Mouse (Mus musculus) embryonic facial prominence, embryonic 12.5 days (tissue): ENCODE data around the gene Vmn1r27. TPM values are rescaled to one million over a fixed set of nuclear protein-coding genes. Genes with fewer than 3 reads are reported as not detected.

Experiments
- ATAC-seq: fragments of 200-750 bp; cut with Nextera tagmentation; 2 replicates; pipeline ENCODE4 v1.8.0; 2017; ENCODE audit not compliant: insufficient number of reproducible peaks, insufficient read depth, low FRiP score, low TSS enrichment
- H3K27ac ChIP-seq: fragments of 300-500 bp; sonication (generic); 2 replicates; pipeline ENCODE4 v1.5.1; 2016; ENCODE audit warnings: mild to moderate bottlenecking
- H3K27me3 ChIP-seq: fragments of 300-500 bp; sonication (generic); 2 replicates; pipeline ENCODE4 v1.6.1; 2016; ENCODE audit warnings: mild to moderate bottlenecking, moderate library complexity
- H3K36me3 ChIP-seq: fragments of 300-500 bp; sonication (generic); 2 replicates; pipeline ENCODE4 v1.6.1; 2016; ENCODE audit warnings: mild to moderate bottlenecking
- H3K4me1 ChIP-seq: fragments of 300-500 bp; sonication (generic); 2 replicates; pipeline ENCODE4 v1.6.1; 2016
- H3K4me2 ChIP-seq: fragments of 300-500 bp; sonication (generic); replicated peaks from 2 replicates; pipeline ENCODE4 v1.6.1; 2016; ENCODE audit warnings: mild to moderate bottlenecking, moderate library complexity
- H3K4me3 ChIP-seq: fragments of 300-500 bp; sonication (generic); 2 replicates; pipeline ENCODE4 v1.5.1; 2016; ENCODE audit warnings: mild to moderate bottlenecking
- H3K9ac ChIP-seq: fragments of 300-500 bp; sonication (generic); 2 replicates; pipeline ENCODE4 v1.6.1; 2016; ENCODE audit warnings: mild to moderate bottlenecking, moderate library complexity
- H3K9me3 ChIP-seq: fragments of 300-500 bp; sonication (generic); 2 replicates; pipeline ENCODE4 v1.6.1; 2016; ENCODE audit warnings: mild to moderate bottlenecking, moderate library complexity
- WGBS: fragments of 180-500 bp; shearing (Covaris S2); methylation state at CpG from one replicate; pipeline ENCODE4 v1.1.7; 2016; 5-methylcytosine and 5-hydroxymethylcytosine counted together
- polyA plus RNA-seq: library from polyadenylated mRNA; unstranded; fragments of >200 nt; fragmentation: Nextera tagmentation; extraction: Ambion mirVana; gene quantifications from 2 replicates; pipeline ENCODE4 v1.2.1, GENCODE M21; 2016

Gene Vmn1r27
- polyA plus RNA-seq = not detected in 2 replicates

DNA sequence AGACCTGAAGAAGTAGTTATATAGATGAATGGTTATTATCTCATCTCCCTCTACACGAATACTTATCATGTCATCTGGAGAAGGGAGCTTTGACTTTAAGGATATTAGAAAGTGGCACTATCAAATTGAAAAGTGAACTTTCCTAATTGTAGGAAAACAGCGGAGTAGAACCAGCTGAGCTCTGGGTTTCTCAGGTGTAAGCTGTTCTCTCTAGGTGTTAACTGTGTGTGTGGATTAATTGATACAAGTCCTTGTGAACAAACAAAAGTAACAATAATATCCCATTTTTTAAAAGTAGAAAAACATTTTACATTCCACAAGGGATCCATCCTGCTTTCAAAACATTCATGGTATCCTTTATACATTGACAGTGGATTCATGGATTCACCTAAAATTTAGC, at the start of gene Vmn1r27:
TSS of gene Vmn1r27 (minus strand) at position 101 of the 400 bp plus-strand sequence.
- WGBS = 84% methylated on average over 2 of the region's 2 CpGs

DNA sequence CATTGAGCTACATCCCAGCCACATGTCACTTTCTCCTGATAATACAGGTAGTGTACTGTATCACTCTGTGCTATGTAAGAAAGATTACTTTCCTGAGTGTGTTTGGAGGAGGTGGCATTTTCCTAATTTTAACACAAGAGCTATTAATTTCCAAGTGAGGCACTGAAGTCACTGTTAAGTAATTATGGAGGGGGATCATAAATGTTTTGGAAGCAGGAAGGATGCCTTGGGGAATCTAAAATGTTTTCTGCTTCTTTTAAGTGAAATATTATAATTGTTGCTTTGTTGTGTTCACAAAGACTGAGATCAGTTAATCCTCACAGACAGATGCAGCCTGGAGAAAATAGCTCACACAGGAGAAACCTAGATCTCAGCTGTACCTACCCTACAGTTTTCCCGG, 43.1 kb upstream of the Vmn1r27 start, which contains the start of gene Vmn1r28:
TSS of gene Vmn1r28 (plus strand) at position 301 of the 400 bp plus-strand sequence.
- ATAC-seq = no peak
- no peak within 1 kb of the TSS for H3K4me2 ChIP-seq
- H3K4me1 ChIP-seq = no peaks in the 10 kb centered on the region
- no peak within 1 kb of the TSS for H3K4me3 ChIP-seq
- no peaks in the 10 kb centered on the region for H3K27me3 ChIP-seq
- H3K36me3 ChIP-seq = no peaks in the 10 kb centered on the region
- no peak within 1 kb of the TSS for H3K27ac ChIP-seq
- no peaks in the 10 kb centered on the region for H3K9me3 ChIP-seq
- no peak within 1 kb of the TSS for H3K9ac ChIP-seq
- WGBS = 85% methylated on average over 1 of the region's 1 CpGs

More for the DNA sequence above, at the start of gene Vmn1r27:
- Histone ChIP-seq H3K9ac (no peak within 1 kb of the TSS), H3K27me3 (no peaks in the 10 kb centered on the region), H3K4me1 (no peaks in the 10 kb centered on the region), H3K9me3 (no peaks in the 10 kb centered on the region), H3K4me2 (no peak within 1 kb of the TSS), H3K27ac (no peak within 1 kb of the TSS), H3K4me3 (no peak within 1 kb of the TSS), H3K36me3 (no peaks in the 10 kb centered on the region)
- ATAC-seq = no peak

DNA sequence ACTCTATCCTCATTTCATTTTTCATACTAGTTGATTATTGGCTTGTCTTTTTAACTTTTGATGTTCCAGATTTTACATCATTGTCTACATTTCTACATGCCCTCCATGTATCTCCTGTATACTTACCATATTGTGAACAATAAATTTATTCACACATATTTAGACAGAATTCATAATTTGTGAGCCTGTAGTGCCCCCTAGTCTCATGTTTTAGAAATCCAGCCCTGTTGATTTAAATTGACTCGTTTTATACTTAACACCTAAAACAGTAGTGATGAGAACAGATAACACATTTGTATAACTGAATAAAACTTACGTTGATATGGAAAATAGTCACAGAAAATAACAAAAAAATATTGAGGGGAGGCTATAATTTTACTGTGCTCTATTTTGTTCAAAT, 2.5 kb downstream of the Vmn1r27 start:
- H3K9me3 ChIP-seq = no peaks in the 10 kb centered on the region
- H3K4me1 ChIP-seq = no peaks in the 10 kb centered on the region
- H3K4me3 ChIP-seq = no peak overlapping the region
- no peak for ATAC-seq
- WGBS = 75% methylated on average over 2 of the region's 2 CpGs
- H3K36me3 ChIP-seq = no peaks in the 10 kb centered on the region
- no peak overlapping the region for H3K9ac ChIP-seq
- no peak overlapping the region for H3K27ac ChIP-seq
- H3K4me2 ChIP-seq = no peak overlapping the region
- H3K27me3 ChIP-seq = no peaks in the 10 kb centered on the region

Other genes with a start within 250 kb of the Vmn1r27 start
- gene Vmn1r25, start 238.0 kb downstream of the Vmn1r27 start, polyA plus RNA-seq = not detected in 2 replicates
- gene Vmn1r26, start 203.7 kb downstream of the Vmn1r27 start, polyA plus RNA-seq = not detected in 2 replicates
- gene Vmn1r28, start 43.2 kb upstream of the Vmn1r27 start, polyA plus RNA-seq = not detected in 2 replicates
- not detected in 2 replicates for gene Vmn1r29, start 82.7 kb upstream of the Vmn1r27 start, polyA plus RNA-seq
- not detected in 2 replicates for gene Vmn1r30, start 224.6 kb upstream of the Vmn1r27 start, polyA plus RNA-seq